Mouse (Mus musculus) neural tube, embryonic 13.5 days (tissue): Measurements from ENCODE around the gene Aven. TPM values are rescaled to one million over a fixed set of nuclear protein-coding genes. Genes with fewer than 3 reads are reported as not detected.

Experiments
- ATAC-seq: fragments of 200-750 bp; cut with Nextera tagmentation; 2 replicates; pipeline ENCODE4 v1.8.0; 2017; ENCODE audit warnings: low read depth, mild to moderate bottlenecking, moderate TSS enrichment, moderate library complexity
- H3K27ac ChIP-seq: fragments of 300-500 bp; sonication (generic); replicated peaks from 2 replicates; pipeline ENCODE4 v1.5.1; 2015; ENCODE audit warnings: moderate library complexity, mild to moderate bottlenecking, inconsistent platforms
- H3K27me3 ChIP-seq: fragments of 300-500 bp; sonication (generic); 2 replicates; pipeline ENCODE4 v1.6.1; 2015; ENCODE audit warnings: mild to moderate bottlenecking, inconsistent platforms
- H3K36me3 ChIP-seq: fragments of 300-500 bp; sonication (generic); 2 replicates; pipeline ENCODE4 v1.6.1; 2015; ENCODE audit warnings: mild to moderate bottlenecking, inconsistent platforms
- H3K4me1 ChIP-seq: fragments of 300-500 bp; sonication (generic); replicated peaks from 2 replicates; pipeline ENCODE4 v1.6.1; 2015; ENCODE audit warnings: inconsistent platforms
- H3K4me2 ChIP-seq: fragments of 300-500 bp; sonication (generic); 2 replicates; pipeline ENCODE4 v1.6.1; 2015; ENCODE audit warnings: inconsistent platforms, mild to moderate bottlenecking, moderate library complexity
- H3K4me3 ChIP-seq: fragments of 300-500 bp; sonication (generic); 2 replicates; pipeline ENCODE4 v1.5.1; 2015; ENCODE audit warnings: mild to moderate bottlenecking, inconsistent platforms
- H3K9ac ChIP-seq: fragments of 300-500 bp; sonication (generic); 2 replicates; pipeline ENCODE4 v1.6.1; 2015; ENCODE audit warnings: moderate library complexity, mild to moderate bottlenecking, inconsistent platforms
- H3K9me3 ChIP-seq: fragments of 300-500 bp; sonication (generic); 2 replicates; pipeline ENCODE4 v1.6.1; 2016; ENCODE audit warnings: inconsistent platforms
- WGBS: fragments of 180-500 bp; shearing (Covaris S2); methylation state at CpG from one replicate; pipeline ENCODE4 v1.1.7; 2015; 5-methylcytosine and 5-hydroxymethylcytosine counted together
- polyA plus RNA-seq: library from polyadenylated mRNA; unstranded; fragments of >200 nt; fragmentation: Nextera tagmentation; extraction: Ambion mirVana; gene quantifications from 2 replicates; pipeline ENCODE4 v1.2.1, GENCODE M21; 2015

Gene Aven
- polyA plus RNA-seq, 1 experiment from 2014 or later, result 5.1 TPM

DNA sequence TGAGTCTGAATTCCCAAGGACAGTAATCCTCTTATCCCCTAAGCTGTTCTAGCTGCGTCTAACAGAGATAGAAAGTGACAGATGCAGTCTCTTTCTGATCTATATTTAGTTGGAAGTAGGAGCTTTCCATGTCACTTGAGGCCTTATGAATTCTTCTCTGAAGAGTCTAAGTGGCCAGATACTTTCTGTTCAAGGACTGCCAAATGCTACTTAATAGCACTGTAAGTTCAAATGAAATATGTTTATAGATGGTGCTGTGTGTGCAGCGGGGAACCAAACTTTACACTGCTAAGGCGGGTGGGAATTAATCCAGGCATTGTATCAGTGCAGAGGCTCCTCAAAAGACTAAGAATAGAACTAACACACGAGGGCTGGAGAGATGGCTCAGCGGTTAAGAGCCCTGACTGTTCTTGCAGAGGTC, 21.8 kb upstream of the Aven start:
- 88% methylated on average over 5 of the region's 5 CpGs for WGBS
- Histone ChIP-seq H3K9me3 (no peaks in the 10 kb centered on the region), H3K27ac (no peak overlapping the region), H3K4me2 (no peak overlapping the region), H3K36me3 (peaks cover 48% of the 10 kb centered on the region), H3K4me3 (no peak overlapping the region), H3K27me3 (no peaks in the 10 kb centered on the region), H3K9ac (no peak overlapping the region), H3K4me1 (no peaks in the 10 kb centered on the region)
- ATAC-seq, result no peak

DNA sequence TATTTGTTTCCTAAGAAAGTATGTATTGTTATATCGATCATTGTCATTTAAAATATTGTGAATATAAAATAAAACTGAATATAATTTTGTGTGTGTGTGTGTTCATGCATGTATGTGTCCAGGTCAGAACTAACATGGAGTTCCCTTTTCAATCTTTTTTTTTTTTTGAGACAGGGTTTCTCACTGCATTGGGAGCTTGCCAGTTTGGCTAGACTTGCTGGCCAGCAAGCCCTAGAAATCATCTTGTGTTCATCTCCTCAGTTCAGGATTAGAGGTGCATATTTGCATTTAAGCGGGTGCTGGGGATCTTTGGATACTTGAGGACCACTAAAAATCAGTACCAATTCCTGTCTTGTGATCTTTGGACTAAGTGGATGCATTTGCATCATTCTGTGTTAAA, 20.7 kb upstream of the Aven start:
- ATAC-seq, result no peak
- 90% methylated on average over 2 of the region's 2 CpGs for WGBS
- no peaks in the 10 kb centered on the region for H3K9me3 ChIP-seq
- no peaks in the 10 kb centered on the region for H3K27me3 ChIP-seq
- H3K4me2 ChIP-seq, result no peak overlapping the region
- H3K4me1 ChIP-seq, result no peaks in the 10 kb centered on the region
- no peak overlapping the region for H3K9ac ChIP-seq
- H3K36me3 ChIP-seq, result peaks cover 37% of the 10 kb centered on the region
- H3K27ac ChIP-seq, result no peak overlapping the region
- no peak overlapping the region for H3K4me3 ChIP-seq

DNA sequence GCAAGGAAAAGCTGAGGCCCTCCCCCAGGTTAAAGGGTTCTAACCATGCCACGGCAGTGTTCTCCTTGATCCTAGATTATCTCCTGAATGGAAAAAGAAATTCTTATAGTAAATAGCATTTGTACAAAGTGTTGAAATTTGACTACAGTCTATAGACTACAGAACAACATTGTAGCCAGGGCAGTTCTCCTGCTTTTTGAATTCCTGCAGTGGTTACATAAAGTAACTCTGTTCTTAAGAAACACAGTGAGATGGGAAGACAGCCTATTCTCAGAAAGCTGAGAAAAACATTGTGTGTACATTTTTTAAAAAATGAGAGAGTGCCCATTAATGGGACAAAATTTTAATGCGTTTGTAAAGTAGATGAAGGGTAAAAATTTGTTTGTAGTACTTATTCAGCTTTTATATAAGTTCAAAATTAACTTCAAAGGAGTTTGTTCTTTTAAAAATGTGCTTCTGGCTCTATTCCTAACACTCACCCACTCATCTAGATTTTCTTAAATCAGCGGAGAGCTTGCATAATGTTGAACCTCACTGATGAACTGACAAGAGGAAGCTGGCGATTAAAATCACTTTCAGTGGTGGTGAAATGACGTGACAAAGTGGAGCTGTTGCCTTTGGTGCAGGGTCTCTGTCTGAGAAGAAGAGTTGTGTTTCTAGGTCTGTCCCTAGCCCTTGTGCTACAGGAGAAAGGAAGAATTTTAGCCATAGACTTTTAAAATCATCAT, 17.6 kb upstream of the Aven start:
- Histone ChIP-seq H3K36me3 (peaks cover 8% of the 10 kb centered on the region), H3K4me3 (no peak overlapping the region), H3K9me3 (no peaks in the 10 kb centered on the region), H3K4me1 (no peaks in the 10 kb centered on the region), H3K27me3 (no peaks in the 10 kb centered on the region), H3K9ac (no peak overlapping the region), H3K4me2 (no peak overlapping the region), H3K27ac (no peak overlapping the region)
- no peak for ATAC-seq
- WGBS, result 87% methylated on average over 5 of the region's 5 CpGs

DNA sequence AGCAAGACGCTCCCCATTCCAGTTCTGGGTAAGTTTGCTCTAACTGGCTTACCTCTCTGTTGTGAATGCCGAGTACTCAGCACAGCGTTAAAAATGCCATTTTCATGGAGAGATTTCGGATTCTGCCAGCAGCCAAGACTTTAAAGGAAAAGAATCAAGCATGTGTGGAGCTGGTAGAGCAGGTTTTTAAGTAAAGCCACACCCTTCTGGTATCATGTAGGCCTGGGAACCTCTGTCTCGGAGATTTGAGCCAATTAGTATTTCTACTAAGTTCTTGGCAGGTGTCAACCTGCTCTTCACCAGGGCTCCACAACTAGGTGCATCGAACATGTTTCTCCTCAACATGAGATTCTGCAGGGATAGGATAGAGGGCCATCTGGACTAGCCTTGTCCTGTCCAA, 16.2 kb upstream of the Aven start:
- H3K27ac ChIP-seq, result no peak overlapping the region
- no peaks in the 10 kb centered on the region for H3K36me3 ChIP-seq
- H3K4me3 ChIP-seq, result no peak overlapping the region
- no peak overlapping the region for H3K9ac ChIP-seq
- 85% methylated on average over 6 of the region's 6 CpGs for WGBS
- ATAC-seq, result no peak
- H3K4me2 ChIP-seq, result no peak overlapping the region
- H3K4me1 ChIP-seq, result no peaks in the 10 kb centered on the region
- H3K27me3 ChIP-seq, result no peaks in the 10 kb centered on the region
- H3K9me3 ChIP-seq, result no peaks in the 10 kb centered on the region

DNA sequence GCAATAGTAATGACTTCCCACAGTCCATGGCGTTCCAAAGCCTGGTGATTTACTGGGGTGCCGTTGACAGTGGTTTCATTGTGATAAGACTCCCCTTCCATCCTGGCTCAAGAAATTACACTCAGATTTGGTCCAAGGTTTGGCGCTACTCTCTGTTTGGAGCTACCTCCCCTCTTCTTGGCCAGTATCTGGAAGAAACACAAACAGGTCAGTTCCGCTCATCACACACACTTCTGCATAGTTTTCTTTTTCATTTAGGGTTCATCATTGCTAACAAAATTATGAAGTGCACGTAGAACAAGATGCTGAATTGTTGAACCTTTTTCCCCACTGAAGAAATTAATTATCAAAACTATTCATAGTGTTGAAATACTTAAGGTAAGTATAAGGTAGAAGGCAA, 12.1 kb upstream of the Aven start, which contains the start of gene Chrm5:
TSS of gene Chrm5 (minus strand) at position 101 of the 400 bp plus-strand sequence.
- no peak for ATAC-seq
- H3K4me2 ChIP-seq, result no peak within 1 kb of the TSS
- H3K27ac ChIP-seq, result no peak within 1 kb of the TSS
- H3K9me3 ChIP-seq, result no peaks in the 10 kb centered on the region
- H3K27me3 ChIP-seq, result no peaks in the 10 kb centered on the region
- WGBS, result 95% methylated on average over 5 of the region's 5 CpGs
- H3K4me3 ChIP-seq, result no peak within 1 kb of the TSS
- H3K4me1 ChIP-seq, result no peaks in the 10 kb centered on the region
- no peaks in the 10 kb centered on the region for H3K36me3 ChIP-seq
- no peak within 1 kb of the TSS for H3K9ac ChIP-seq

DNA sequence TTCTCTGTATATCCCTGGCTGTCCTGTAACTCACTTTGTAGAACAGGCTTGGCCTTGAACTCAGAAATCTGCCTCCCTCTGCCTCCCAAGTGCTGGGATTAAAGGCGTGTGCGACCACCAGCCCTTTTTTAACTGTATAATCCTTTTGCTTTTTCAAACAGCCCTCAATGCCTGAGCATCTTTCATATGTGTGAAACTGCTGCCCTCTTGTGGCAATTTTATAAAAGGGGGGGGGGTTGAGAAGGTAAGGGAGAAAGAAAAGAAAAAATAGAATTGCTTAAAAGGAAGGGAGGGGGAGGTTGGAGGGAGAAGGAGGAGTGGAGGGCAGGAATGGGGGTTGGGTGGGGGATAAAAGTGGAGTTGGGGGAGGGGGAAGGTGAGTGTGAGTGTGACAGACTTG, 11.2 kb upstream of the Aven start:
- H3K27me3 ChIP-seq, result no peaks in the 10 kb centered on the region
- no peak overlapping the region for H3K27ac ChIP-seq
- no peak overlapping the region for H3K4me2 ChIP-seq
- no peak overlapping the region for H3K4me3 ChIP-seq
- ATAC-seq, result peak; percentile 61; the same call in 1 of the 2 replicates
- H3K36me3 ChIP-seq, result no peaks in the 10 kb centered on the region
- H3K9me3 ChIP-seq, result no peaks in the 10 kb centered on the region
- H3K9ac ChIP-seq, result no peak overlapping the region
- no peaks in the 10 kb centered on the region for H3K4me1 ChIP-seq
- WGBS, result 4% methylated on average over 2 of the region's 2 CpGs

DNA sequence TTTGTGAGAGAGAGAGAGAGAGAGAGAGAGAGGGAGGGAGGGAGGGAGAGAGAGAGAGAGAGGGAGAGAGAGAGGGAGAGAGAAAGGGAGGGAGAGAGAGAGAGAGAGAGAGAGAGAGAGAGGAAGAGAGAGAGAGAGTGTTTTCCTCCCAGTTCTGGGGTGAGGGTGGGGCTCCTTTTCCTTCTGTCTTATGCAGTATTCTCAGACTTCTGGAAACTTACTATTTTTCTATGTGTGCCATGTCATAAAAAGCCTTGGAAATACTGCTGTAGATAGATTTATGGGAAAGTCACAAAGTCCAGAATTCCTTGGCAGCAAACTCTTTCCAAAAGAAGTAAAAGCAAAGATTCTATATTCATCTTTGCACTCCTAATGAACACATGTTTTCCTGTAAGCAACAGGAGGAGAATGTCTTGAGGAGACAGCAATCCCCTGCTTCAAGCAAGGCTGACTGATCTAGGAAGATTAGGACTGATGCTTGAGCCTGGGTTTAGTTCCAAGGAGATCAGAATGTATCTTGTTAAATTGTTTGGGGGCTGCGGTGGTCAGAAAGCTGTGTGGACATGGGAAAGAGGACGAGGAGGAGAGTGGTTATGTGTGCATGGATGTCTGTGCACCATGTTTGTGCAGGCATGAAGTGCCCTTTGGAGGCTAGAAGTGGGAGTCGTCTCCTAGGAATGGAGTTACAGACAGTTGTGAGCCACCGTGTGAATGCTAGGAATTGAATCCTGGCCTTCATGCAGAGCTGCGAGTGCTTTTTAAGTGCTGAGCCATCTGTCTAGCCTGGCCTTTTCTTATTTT, 10.0 kb upstream of the Aven start:
- Histone ChIP-seq H3K9me3 (no peaks in the 10 kb centered on the region), H3K4me1 (no peaks in the 10 kb centered on the region), H3K9ac (no peak overlapping the region), H3K27me3 (no peaks in the 10 kb centered on the region), H3K36me3 (no peaks in the 10 kb centered on the region), H3K4me2 (no peak overlapping the region), H3K27ac (no peak overlapping the region), H3K4me3 (no peak overlapping the region)
- WGBS, result 73% methylated on average over 5 of the region's 5 CpGs
- ATAC-seq, result no peak

DNA sequence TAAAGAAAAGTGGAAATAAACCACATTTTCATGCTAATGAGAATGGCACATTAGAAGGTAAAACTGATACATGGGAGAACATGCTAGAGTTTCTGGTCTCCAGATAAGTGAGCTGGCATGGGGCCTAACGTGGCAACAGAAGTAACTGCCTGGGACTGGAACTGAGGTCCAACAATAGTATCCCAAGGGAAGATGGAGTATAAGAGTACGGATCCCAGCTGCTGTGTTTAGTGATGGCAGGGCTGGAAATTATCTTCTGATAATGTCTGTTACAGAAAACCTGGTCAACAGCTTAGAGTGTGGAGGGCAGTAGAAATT, 9.5 kb upstream of the Aven start:
- WGBS, result 61% methylated on average over 2 of the region's 2 CpGs
- Histone ChIP-seq H3K4me2 (no peak overlapping the region), H3K4me1 (no peaks in the 10 kb centered on the region), H3K4me3 (no peak overlapping the region), H3K27ac (no peak overlapping the region), H3K36me3 (no peaks in the 10 kb centered on the region), H3K27me3 (no peaks in the 10 kb centered on the region), H3K9ac (no peak overlapping the region), H3K9me3 (no peaks in the 10 kb centered on the region)
- no peak for ATAC-seq

DNA sequence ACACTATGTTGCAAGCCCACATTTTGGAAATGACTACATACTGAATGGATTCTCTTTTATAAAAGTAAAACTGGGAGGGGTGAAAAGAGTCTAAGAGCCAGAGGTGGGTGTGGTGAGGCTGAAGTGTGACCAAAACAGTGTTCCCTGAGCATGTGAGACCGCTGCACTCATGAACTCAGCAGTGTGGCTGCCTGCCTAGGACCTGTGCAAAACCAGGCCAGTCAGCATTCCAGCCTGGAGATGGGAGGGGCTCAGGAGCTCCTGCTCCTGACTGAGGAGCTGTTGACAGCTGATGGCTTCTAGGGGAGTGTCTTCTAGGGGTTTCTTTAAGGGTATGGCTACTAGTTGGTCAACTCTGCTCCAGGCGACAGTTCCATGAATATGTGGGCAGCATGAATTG, 7.9 kb upstream of the Aven start:
- Histone ChIP-seq H3K36me3 (no peaks in the 10 kb centered on the region), H3K9me3 (no peaks in the 10 kb centered on the region), H3K4me2 (no peak overlapping the region), H3K4me3 (no peak overlapping the region), H3K4me1 (no peaks in the 10 kb centered on the region), H3K27me3 (no peaks in the 10 kb centered on the region), H3K9ac (no peak overlapping the region), H3K27ac (no peak overlapping the region)
- WGBS, result 88% methylated on average over 2 of the region's 2 CpGs
- no peak for ATAC-seq

DNA sequence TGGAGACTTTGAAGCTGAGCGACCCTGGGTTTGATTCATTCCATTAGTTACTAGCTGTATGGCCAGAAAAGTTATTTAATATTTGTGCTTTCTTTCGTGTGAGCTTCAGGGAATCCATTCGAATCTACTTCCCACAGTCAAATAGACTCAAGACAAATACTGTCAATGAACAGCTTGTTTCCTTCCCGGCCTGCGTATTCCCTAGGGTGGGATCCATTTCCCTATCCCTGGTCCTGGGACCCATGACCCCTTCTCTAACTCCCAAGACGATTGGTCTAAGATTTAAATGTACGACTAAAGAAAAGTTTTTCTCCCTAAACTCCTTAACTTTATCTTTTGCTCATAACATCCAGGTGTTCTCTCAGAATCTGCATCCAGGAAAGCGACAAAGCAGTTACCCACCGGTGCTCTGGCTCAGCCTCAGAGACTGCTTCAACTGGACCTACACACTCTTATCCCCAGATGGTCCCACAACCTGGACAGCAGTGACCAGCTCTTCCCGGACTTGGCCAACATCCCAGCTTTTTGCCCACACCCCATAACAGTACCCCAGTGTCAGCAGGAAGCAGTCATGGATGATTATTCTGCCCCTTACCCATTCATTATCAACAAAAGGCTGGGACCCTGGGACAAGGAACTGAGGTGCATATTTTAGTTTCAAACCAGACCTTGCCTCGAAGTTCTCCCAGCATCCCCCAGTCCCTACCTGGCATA, 2.1 kb upstream of the Aven start:
- Histone ChIP-seq H3K4me2 (no peak overlapping the region), H3K9ac (no peak overlapping the region), H3K9me3 (no peaks in the 10 kb centered on the region), H3K4me1 (peaks cover 18% of the 10 kb centered on the region), H3K27me3 (no peaks in the 10 kb centered on the region), H3K36me3 (no peaks in the 10 kb centered on the region), H3K4me3 (no peak overlapping the region), H3K27ac (no peak overlapping the region)
- no peak for ATAC-seq
- 72% methylated on average over 11 of the region's 11 CpGs for WGBS

DNA sequence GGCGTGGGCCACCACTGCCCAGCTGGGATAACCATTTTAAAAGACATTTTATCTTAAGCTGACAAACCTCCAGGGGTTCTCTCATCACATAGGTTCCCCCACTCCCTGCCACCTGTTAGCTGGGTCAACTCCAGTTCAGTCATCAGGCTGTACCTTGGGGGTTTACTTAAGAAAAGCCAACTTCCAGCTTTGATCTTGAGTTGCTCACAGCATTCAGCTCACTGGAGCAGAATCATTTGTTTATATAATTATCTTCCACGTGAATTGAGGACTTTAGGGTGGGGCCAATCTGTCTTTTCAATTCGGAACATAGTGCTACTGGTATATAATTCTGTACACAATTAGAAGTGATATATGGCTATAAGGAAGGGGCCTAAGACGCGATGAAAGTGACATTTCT, 1.1 kb upstream of the Aven start:
- Histone ChIP-seq H3K4me1 (peaks cover 18% of the 10 kb centered on the region), H3K36me3 (no peaks in the 10 kb centered on the region), H3K9me3 (no peaks in the 10 kb centered on the region), H3K4me2 (peak overlapping the region; percentile 73; the same call in 1 of the 2 replicates), H3K9ac (no peak overlapping the region), H3K27me3 (no peaks in the 10 kb centered on the region), H3K4me3 (no peak overlapping the region), H3K27ac (no peak overlapping the region)
- WGBS, result 61% methylated on average over 5 of the region's 5 CpGs
- ATAC-seq, result no peak

DNA sequence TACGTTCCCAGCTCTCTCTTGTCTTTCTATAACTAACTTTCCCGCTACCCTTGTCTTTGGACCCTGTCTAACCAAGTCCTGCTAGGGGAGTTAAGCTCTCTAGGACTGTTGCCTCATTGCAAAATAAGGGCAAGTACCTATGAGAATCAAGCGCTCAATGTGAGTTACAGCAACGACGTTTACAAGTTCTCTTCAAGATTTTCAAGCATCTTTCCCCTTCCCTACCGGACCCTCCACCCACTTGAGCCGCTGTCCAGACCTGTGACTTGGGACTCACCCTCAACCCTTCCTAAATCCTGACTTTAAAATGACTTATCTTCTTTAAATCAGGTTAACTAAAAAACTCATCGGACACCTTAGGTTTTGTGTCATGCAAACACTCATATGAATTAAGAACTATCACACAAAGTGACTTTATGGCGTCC, 321 bp upstream of the Aven start:
- Histone ChIP-seq H3K4me1 (peaks cover 18% of the 10 kb centered on the region), H3K4me2 (peak overlapping the region; percentile 73), H3K36me3 (no peaks in the 10 kb centered on the region), H3K9me3 (no peaks in the 10 kb centered on the region), H3K9ac (peak overlapping the region; percentile 98), H3K27ac (peak overlapping the region; percentile 98), H3K4me3 (peak overlapping the region; percentile 77), H3K27me3 (no peaks in the 10 kb centered on the region)
- peak; percentile 18 for ATAC-seq
- WGBS, result 8% methylated on average over 9 of the region's 9 CpGs
